Mouse (Mus musculus): ENCODE measurements around the gene Mybphl.

DNA sequence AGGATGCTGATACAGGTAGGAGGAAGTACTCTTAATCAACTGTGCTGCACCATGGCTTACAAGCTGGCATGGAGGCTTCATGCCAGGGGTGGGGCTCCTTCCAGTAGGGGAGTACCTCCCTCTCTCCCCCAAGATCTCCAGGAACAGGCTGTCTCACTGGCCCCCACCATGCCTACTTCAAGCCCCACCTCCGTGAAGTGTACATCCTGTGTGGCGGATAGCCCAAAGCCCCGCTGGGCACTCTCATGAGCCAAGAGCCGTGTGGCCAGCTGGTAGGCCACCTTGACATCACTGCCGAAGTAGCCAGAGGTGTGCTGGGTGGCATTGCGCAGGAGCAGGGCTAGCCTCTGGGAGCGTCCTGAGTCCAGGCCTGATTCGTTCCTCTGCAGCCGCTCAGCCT, 33.6 kb downstream of the Mybphl start:
- TF ChIP-seq CTCF (IDR thresholded peaks at IDR 0.05; ENCODE audit: insufficient read depth, low read depth, low read length) = no peak
- no peak for TF ChIP-seq POLR2A (IDR thresholded peaks at IDR 0.05; ENCODE audit: insufficient read depth, low read depth, low read length)
